Mouse (Mus musculus): Measurements from ENCODE around the gene Olfr1094. TPM values are rescaled to one million over a fixed set of nuclear protein-coding genes. Genes with fewer than 3 reads are reported as not detected.

The Olfr1094 gene
- total RNA-seq (2021) = not detected
- long read RNA-seq, experiment 1 = 0 reads
- long read RNA-seq, experiment 2 = 0 reads

DNA sequence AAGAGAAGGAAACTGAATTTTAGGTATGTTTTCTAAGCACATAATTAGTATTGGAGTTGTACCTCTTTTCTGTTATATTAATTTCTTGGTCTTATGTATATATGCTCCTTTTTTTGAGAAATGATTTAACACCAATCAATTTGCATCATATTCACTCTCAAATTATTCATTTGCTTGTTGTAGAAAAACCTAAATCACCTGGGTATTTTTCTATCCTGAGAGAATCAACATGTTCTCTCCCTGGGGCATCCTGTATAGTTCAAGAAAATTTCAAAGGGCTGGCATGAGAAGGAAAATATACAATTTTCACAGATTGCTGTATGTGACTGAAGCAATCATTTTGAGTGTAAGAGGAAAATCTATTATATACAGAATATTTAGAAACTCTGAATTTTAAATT is at the start of gene Olfr1094:
TSS of gene Olfr1094 (plus strand) at position 301 of the 400 bp plus-strand sequence.
- no peak for DNase-seq
- intact Hi-C loops (cut with DNase I; ENCODE audit: low total_unique reads) = no loop called here

- no peak for DNase-seq
- intact Hi-C loops (cut with DNase I; ENCODE audit: low total_unique reads) = no loop called here
These were observed 42.3 kb upstream of the Olfr1094 start, which contains the start of gene Olfr1093 for GRCm38 (mm10) chr2:86782179-86782578. TSS of gene Olfr1093 (plus strand) at chr2:86782479.

GRCm38 (mm10) chr2:86809918-86810317 is 14.5 kb upstream of the Olfr1094 start, which contains the start of gene Olfr141:
TSS of gene Olfr141 (minus strand) at chr2:86810018.
- DNase-seq = no peak
- intact Hi-C loops (cut with DNase I; ENCODE audit: low total_unique reads) = no loop called here

- DNase-seq = no peak
- intact Hi-C loops (cut with DNase I; ENCODE audit: low total_unique reads) = no loop called here
These were observed 27.1 kb downstream of the Olfr1094 start, which contains the start of gene Olfr1095 for GRCm38 (mm10) chr2:86851596-86851995. TSS of gene Olfr1095 (minus strand) at chr2:86851696.

GRCm38 (mm10) chr2:86874702-86875101 is 50.2 kb downstream of the Olfr1094 start, which contains the start of gene Gm13723:
TSS of gene Gm13723 (minus strand) at chr2:86874802.
- DNase-seq = no peak
- intact Hi-C loops (cut with DNase I; ENCODE audit: low total_unique reads) = no loop called here

Other genes with a start within 250 kb of the Olfr1094 start
- gene Olfr1082, start 225.7 kb upstream of the Olfr1094 start, total RNA-seq (2021) = not detected
- gene Olfr1084, start 184.9 kb upstream of the Olfr1094 start, total RNA-seq (2021) = not detected
- not detected for gene Olfr1085, start 162.6 kb upstream of the Olfr1094 start, total RNA-seq (2021)
- not detected for gene Olfr1086, start 144.6 kb upstream of the Olfr1094 start, total RNA-seq (2021)
- gene Olfr1087, start 126.3 kb upstream of the Olfr1094 start, total RNA-seq (2021) = not detected
- gene Olfr1089, start 91.0 kb upstream of the Olfr1094 start, total RNA-seq (2021) = not detected
- not detected for gene Olfr1090, start 65.7 kb upstream of the Olfr1094 start, total RNA-seq (2021)
- gene Olfr1093, start 42.2 kb upstream of the Olfr1094 start, total RNA-seq (2021) = not detected
- not detected for gene Olfr141, start 14.6 kb upstream of the Olfr1094 start, total RNA-seq (2021)
- gene Olfr1095, start 27.0 kb downstream of the Olfr1094 start, total RNA-seq (2021) = not detected
- gene Gm13723, start 50.1 kb downstream of the Olfr1094 start, total RNA-seq (2021) = not detected
- gene Olfr1097, start 67.6 kb downstream of the Olfr1094 start, total RNA-seq (2021) = not detected
- gene Olfr1098, start 99.9 kb downstream of the Olfr1094 start, total RNA-seq (2021) = not detected
- not detected for gene Olfr1099, start 136.0 kb downstream of the Olfr1094 start, total RNA-seq (2021)
- not detected for gene Olfr1100, start 155.3 kb downstream of the Olfr1094 start, total RNA-seq (2021)
- gene Olfr1101, start 166.6 kb downstream of the Olfr1094 start, total RNA-seq (2021) = not detected
- not detected for gene Olfr1102, start 173.7 kb downstream of the Olfr1094 start, total RNA-seq (2021)
- gene Olfr1104, start 202.4 kb downstream of the Olfr1094 start, total RNA-seq (2021) = not detected
- not detected for gene Olfr1105, start 211.9 kb downstream of the Olfr1094 start, total RNA-seq (2021)
- gene Olfr1106, start 227.6 kb downstream of the Olfr1094 start, total RNA-seq (2021) = not detected